Mouse (Mus musculus) hindbrain, embryonic 12.5 days (tissue): ENCODE measurements around the gene Gpr139. TPM values are rescaled to one million over a fixed set of nuclear protein-coding genes. Genes with fewer than 3 reads are reported as not detected.

Experiments used
- polyA plus RNA-seq: library from polyadenylated mRNA; unstranded; fragments of >200 nt; fragmentation: Nextera tagmentation; extraction: Ambion mirVana; gene quantifications from 2 replicates; pipeline ENCODE4 v1.2.1, GENCODE M21; 2016

Gpr139 gene
- polyA plus RNA-seq, 1 experiment from 2014 or later, result 2.9 TPM

Other genes starting within 250 kb of the Gpr139 start
- 12.9 and 13.2 TPM in 2 replicates for gene Gprc5b, start 189.4 kb downstream of the Gpr139 start, polyA plus RNA-seq